Mouse (Mus musculus) lung, adult 2 months (tissue): ENCODE data around the gene Zbtb16. TPM values are rescaled to one million over a fixed set of nuclear protein-coding genes. Genes with fewer than 3 reads are reported as not detected.

Source experiments
- DNase-seq: peaks from one replicate; pipeline ENCODE4 v3.0.0; 2022
- H3K4me1 ChIP-seq: fragments of 200-500 bp; 2 replicates; pipeline ENCODE4 v1.6.1; 2011; ENCODE audit warnings: low read length; ENCODE audit not compliant: control insufficient read depth, insufficient read depth
- H3K4me3 ChIP-seq: fragments of 200-500 bp; replicated peaks from 2 replicates; pipeline ENCODE3; 2011; ENCODE audit warnings: low read depth, mild to moderate bottlenecking, control low read depth, low read length; ENCODE audit errors: extremely low read depth
- CTCF ChIP-seq: fragments of 200-500 bp; IDR thresholded peaks from 2 replicates; pipeline ENCODE4 v1.5.1; 2011; ENCODE audit warnings: mild to moderate bottlenecking, low read length, control low read depth; ENCODE audit not compliant: insufficient read depth
- POLR2A ChIP-seq: fragments of 200-500 bp; IDR thresholded peaks from 2 replicates; pipeline ENCODE4 v1.6.1; 2011; ENCODE audit warnings: low read depth, mild to moderate bottlenecking, control low read depth, low read length, borderline replicate concordance; ENCODE audit errors: extremely low read depth
- WGBS: fragments of 180-500 bp; shearing (Covaris S2); methylation state at CpG from one replicate; pipeline ENCODE4 v1.1.7; 2018; 5-methylcytosine and 5-hydroxymethylcytosine counted together
- polyA plus RNA-seq: library from polyadenylated mRNA; depleted of rRNA; stranded (reverse); fragments of >200 nt; gene quantifications from 2 replicates; pipeline ENCODE4 v1.2.3, GENCODE M21; 2012

Gene Zbtb16
- polyA plus RNA-seq, 1 experiment = 16.0 TPM

GRCm38 (mm10) chr9:48653399-48654070, 182.5 kb downstream of the Zbtb16 start:
- 39% methylated on average over 7 of the region's 7 CpGs for WGBS
- Histone ChIP-seq H3K4me1 (peaks cover 16% of the 10 kb centered on the region), H3K4me3 (no peak overlapping the region)
- no peak for TF ChIP-seq POLR2A
- TF ChIP-seq CTCF = no peak
- no peak for DNase-seq

GRCm38 (mm10) chr9:48652026-48652425, 184.0 kb downstream of the Zbtb16 start:
- 84% methylated on average over 4 of the region's 4 CpGs for WGBS
- no peak for TF ChIP-seq CTCF
- TF ChIP-seq POLR2A = no peak
- no peak overlapping the region for H3K4me3 ChIP-seq
- DNase-seq = no peak
- peaks cover 18% of the 10 kb centered on the region for H3K4me1 ChIP-seq

- 87% methylated on average over 2 of the region's 2 CpGs for WGBS
- H3K4me1 ChIP-seq = peaks cover 26% of the 10 kb centered on the region
Measured at GRCm38 (mm10) chr9:48650846-48651245, 185.2 kb downstream of the Zbtb16 start.

GRCm38 (mm10) chr9:48649851-48650685, 186.0 kb downstream of the Zbtb16 start:
- TF ChIP-seq CTCF (no peak), POLR2A (no peak)
- WGBS = 60% methylated on average over 17 of the region's 17 CpGs
- peak; percentile 16 for DNase-seq
- peaks cover 24% of the 10 kb centered on the region for H3K4me1 ChIP-seq
- H3K4me3 ChIP-seq = peak overlapping the region; percentile 29

More at GRCm38 (mm10) chr9:48650846-48651245, 185.2 kb downstream of the Zbtb16 start:
- DNase-seq = no peak
- H3K4me3 ChIP-seq = no peak overlapping the region
- no peak for TF ChIP-seq POLR2A
- TF ChIP-seq CTCF = no peak

- Histone ChIP-seq H3K4me3 (peak overlapping the region; percentile 51), H3K4me1 (peaks cover 24% of the 10 kb centered on the region)
- peak; percentile 51 for DNase-seq
- no peak for TF ChIP-seq CTCF
- TF ChIP-seq POLR2A = peak; percentile 46; the same call in 1 of the 2 replicates
- WGBS = 9% methylated on average over 22 of the region's 22 CpGs
Measured at GRCm38 (mm10) chr9:48649098-48649766, 186.8 kb downstream of the Zbtb16 start.

- TF ChIP-seq POLR2A (no peak), CTCF (no peak)
- H3K4me3 ChIP-seq = peak overlapping the region; percentile 51
- DNase-seq = peak; percentile 9
- peaks cover 19% of the 10 kb centered on the region for H3K4me1 ChIP-seq
- 64% methylated on average over 12 of the region's 12 CpGs for WGBS
Measured at GRCm38 (mm10) chr9:48648285-48649097, 187.5 kb downstream of the Zbtb16 start.

GRCm38 (mm10) chr9:48647648-48648284, 188.3 kb downstream of the Zbtb16 start:
- peak; percentile 25 for DNase-seq
- Histone ChIP-seq H3K4me3 (peak overlapping the region; percentile 18), H3K4me1 (peaks cover 18% of the 10 kb centered on the region)
- TF ChIP-seq POLR2A (no peak), CTCF (no peak)
- WGBS = 65% methylated on average over 10 of the region's 10 CpGs
